ENCODE assay signal across 21 mouse cellular contexts in genomic region chr7:31072326-31072725, GRCm38 (mm10). TPM values are rescaled to one million over a fixed set of nuclear protein-coding genes. Genes with fewer than 3 reads are reported as not detected.
DNase-seq lines count a peak whose midpoint lies in the region; ATAC-seq lines count a peak whose summit lies in the region.
"Had no signal": no experiment of that assay in that cellular context is flagged by ENCODE, and none has a peak within 500 bp of the region (broad histone marks: within the 10 kb centered on the region; RNA-seq: fewer than 3 reads in every experiment).

No protein-coding gene starts in this region.

- H3K36me3 ChIP-seq in kidney, embryonic 16.5 days (ENCODE audit: insufficient read depth, low read length): no peaks in the 10 kb centered on the region
- no peaks in the 10 kb centered on the region for H3K36me3 ChIP-seq in embryonic facial prominence, embryonic 15.5 days
- no peaks in the 10 kb centered on the region for H3K36me3 ChIP-seq in stomach, embryonic 15.5 days
- H3K36me3 ChIP-seq: embryonic facial prominence, embryonic 13.5 days; limb, embryonic 12.5 days; liver, embryonic 15.5 days; midbrain, embryonic 15.5 days had no signal

- peaks cover 23% of the 10 kb centered on the region for H3K4me1 ChIP-seq in kidney, embryonic 16.5 days (ENCODE audit: insufficient read depth, low read length)
- peaks cover 26% of the 10 kb centered on the region for H3K4me1 ChIP-seq in embryonic facial prominence, embryonic 15.5 days
- H3K4me1 ChIP-seq in stomach, embryonic 15.5 days: peaks cover 31% of the 10 kb centered on the region
- H3K4me1 ChIP-seq: liver, embryonic 15.5 days; midbrain, embryonic 15.5 days had no signal

- H3K4me3 ChIP-seq in kidney, embryonic 16.5 days (ENCODE audit: low read length): no peak overlapping the region
- H3K4me3 ChIP-seq in embryonic facial prominence, embryonic 15.5 days (replicated peaks): no peak overlapping the region
- no peak overlapping the region; the same call in 1 of the 2 replicates for H3K4me3 ChIP-seq in stomach, embryonic 15.5 days (replicated peaks)
- H3K4me3 ChIP-seq: embryonic facial prominence, embryonic 13.5 days; left cerebral cortex, adult 2 months; limb, embryonic 12.5 days; liver, embryonic 15.5 days; midbrain, embryonic 15.5 days had no signal

- H3K9me3 ChIP-seq in kidney, embryonic 16.5 days (ENCODE audit: low read length): no peaks in the 10 kb centered on the region
- no peaks in the 10 kb centered on the region for H3K9me3 ChIP-seq in embryonic facial prominence, embryonic 15.5 days (replicated peaks)
- no peaks in the 10 kb centered on the region for H3K9me3 ChIP-seq in stomach, embryonic 15.5 days
- H3K9me3 ChIP-seq: embryonic facial prominence, embryonic 13.5 days; limb, embryonic 12.5 days; liver, embryonic 15.5 days; midbrain, embryonic 15.5 days had no signal

- no peak overlapping the region for H3K4me2 ChIP-seq in kidney, embryonic 16.5 days (replicated peaks; ENCODE audit: low read depth, low read length)
- no peak overlapping the region for H3K4me2 ChIP-seq in embryonic facial prominence, embryonic 15.5 days (replicated peaks)
- H3K4me2 ChIP-seq in stomach, embryonic 15.5 days: peak overlapping the region; percentile 31
- H3K4me2 ChIP-seq: embryonic facial prominence, embryonic 13.5 days; hindbrain, embryonic 14.5 days; limb, embryonic 12.5 days; liver, embryonic 15.5 days; midbrain, embryonic 15.5 days had no signal

- no peak for ATAC-seq in kidney, embryonic 16.5 days (ENCODE audit: low FRiP score, low TSS enrichment)
- no peak for ATAC-seq in embryonic facial prominence, embryonic 15.5 days (ENCODE audit: insufficient number of reproducible peaks, low FRiP score, low TSS enrichment, low read depth)
- ATAC-seq in stomach, embryonic 15.5 days (ENCODE audit: insufficient read depth, low FRiP score, low read depth): no peak
- ATAC-seq: midbrain, embryonic 15.5 days had no signal

- peak; percentile 46 for DNase-seq in cerebellum, adult 9-11 months
- DNase-seq in cerebellum, adult 8-10 months: no peak
- no peak for DNase-seq in kidney, adult 8-10 months
- DNase-seq in thymus, postnatal 36 days: no peak
- no peak for DNase-seq in heart, postnatal 4 days
- DNase-seq: adrenal gland, postnatal 14 days; heart, adult 11 months; kidney, adult 9 months; lung, postnatal 10 days; thymus, postnatal 25 days had no signal

- H3K27ac ChIP-seq in kidney, embryonic 16.5 days (ENCODE audit: low read length): no peak overlapping the region
- H3K27ac ChIP-seq in embryonic facial prominence, embryonic 15.5 days (replicated peaks): peak overlapping the region; percentile 29; the same call in 1 of the 2 replicates
- peak overlapping the region; percentile 81 for H3K27ac ChIP-seq in stomach, embryonic 15.5 days
- H3K27ac ChIP-seq: hindbrain, embryonic 14.5 days; left cerebral cortex, adult 2 months; limb, embryonic 12.5 days; liver, embryonic 15.5 days; midbrain, embryonic 15.5 days had no signal

- 0 out of 2 replicates have a peak overlapping the region, but pooled peaks have one; percentile 19 for H3K9ac ChIP-seq in kidney, embryonic 16.5 days (replicated peaks; ENCODE audit: low read length)
- no peak overlapping the region for H3K9ac ChIP-seq in embryonic facial prominence, embryonic 15.5 days
- no peak overlapping the region for H3K9ac ChIP-seq in stomach, embryonic 15.5 days
- H3K9ac ChIP-seq: embryonic facial prominence, embryonic 13.5 days; hindbrain, embryonic 14.5 days; limb, embryonic 12.5 days; liver, embryonic 15.5 days; midbrain, embryonic 15.5 days had no signal

- 16% methylated on average over 9 of the region's 9 CpGs for whole genome bisulfite sequencing in kidney, embryonic 16.5 days
- 37% methylated on average over 9 of the region's 9 CpGs for WGBS in embryonic facial prominence, embryonic 15.5 days
- 26% methylated on average over 9 of the region's 9 CpGs for WGBS in stomach, embryonic 15.5 days

- no peaks in the 10 kb centered on the region for H3K27me3 ChIP-seq in kidney, embryonic 16.5 days (ENCODE audit: insufficient read depth, low read length)
- no peaks in the 10 kb centered on the region for H3K27me3 ChIP-seq in embryonic facial prominence, embryonic 15.5 days
- H3K27me3 ChIP-seq in stomach, embryonic 15.5 days (replicated peaks): no peaks in the 10 kb centered on the region
- H3K27me3 ChIP-seq: embryonic facial prominence, embryonic 13.5 days; limb, embryonic 12.5 days; liver, embryonic 15.5 days; midbrain, embryonic 15.5 days had no signal

RNA-seq across cellular contexts. Expression of gene Fxyd3, which starts 4.2 kb away (rescaled TPM):
- polyA plus RNA-seq in kidney, embryonic 16.5 days (2015; fragmentation: Nextera tagmentation; extraction: Ambion mirVana): 15.0 and 19.0 TPM in 2 replicates
- 108 and 127 TPM in 2 replicates for polyA plus RNA-seq in embryonic facial prominence, embryonic 15.5 days (2015; fragmentation: Nextera tagmentation; extraction: Ambion mirVana)
- polyA plus RNA-seq in stomach, embryonic 15.5 days (2015; fragmentation: Nextera tagmentation; extraction: Ambion mirVana): 364 and 383 TPM in 2 replicates
- total RNA-seq in heart, postnatal 4 days (2021): 1 to 10 TPM; 2.0 to 3.5 TPM
- total RNA-seq: left cerebral cortex, adult 2 months; megakaryocyte, adult 5-6 weeks had no signal
- polyA plus RNA-seq: midbrain, embryonic 15.5 days had no signal

RNA-seq across cellular contexts. Expression of gene Lgi4, which starts 13.2 kb away (rescaled TPM):
- polyA plus RNA-seq in kidney, embryonic 16.5 days (2015; fragmentation: Nextera tagmentation; extraction: Ambion mirVana): 0.32 and 0.33 TPM in 2 replicates
- polyA plus RNA-seq in embryonic facial prominence, embryonic 15.5 days (2015; fragmentation: Nextera tagmentation; extraction: Ambion mirVana): 1.7 and 2.1 TPM in 2 replicates
- 1.6 and 1.9 TPM in 2 replicates for polyA plus RNA-seq in stomach, embryonic 15.5 days (2015; fragmentation: Nextera tagmentation; extraction: Ambion mirVana)
- total RNA-seq in heart, postnatal 4 days (2021): 1 to 10 TPM in 1 of 2 experiments, under 1 TPM in 1; 0.95 to 1.4 TPM
- polyA plus RNA-seq: heart, embryonic 14.5 days; liver, embryonic 15.5 days had no signal

RNA-seq across cellular contexts. Expression of gene Fxyd1, which starts 15.3 kb away (rescaled TPM):
- polyA plus RNA-seq in kidney, embryonic 16.5 days (2015; fragmentation: Nextera tagmentation; extraction: Ambion mirVana): 45.7 and 48.3 TPM in 2 replicates
- polyA plus RNA-seq in embryonic facial prominence, embryonic 15.5 days (2015; fragmentation: Nextera tagmentation; extraction: Ambion mirVana): 115 and 119 TPM in 2 replicates
- polyA plus RNA-seq in stomach, embryonic 15.5 days (2015; fragmentation: Nextera tagmentation; extraction: Ambion mirVana): 89.3 and 110 TPM in 2 replicates
- 100 to 1,000 TPM; 646 to 728 TPM for total RNA-seq in heart, postnatal 4 days (2021)
- total RNA-seq: megakaryocyte, adult 5-6 weeks had no signal

RNA-seq across cellular contexts. Expression of gene Fxyd7, which starts 21.1 kb away (rescaled TPM):
- 11.1 and 11.4 TPM in 2 replicates for polyA plus RNA-seq in kidney, embryonic 16.5 days (2015; fragmentation: Nextera tagmentation; extraction: Ambion mirVana)
- polyA plus RNA-seq in embryonic facial prominence, embryonic 15.5 days (2015; fragmentation: Nextera tagmentation; extraction: Ambion mirVana): 10.6 and 12.3 TPM in 2 replicates
- polyA plus RNA-seq in stomach, embryonic 15.5 days (2015; fragmentation: Nextera tagmentation; extraction: Ambion mirVana): 21.6 and 25.0 TPM in 2 replicates
- 1 to 10 TPM in 1 of 2 experiments, under 1 TPM in 1; 0.98 to 2.4 TPM for total RNA-seq in heart, postnatal 4 days (2021)

RNA-seq across cellular contexts. Expression of gene Fxyd5, which starts 30.0 kb away (rescaled TPM):
- 32.6 and 34.0 TPM in 2 replicates for polyA plus RNA-seq in kidney, embryonic 16.5 days (2015; fragmentation: Nextera tagmentation; extraction: Ambion mirVana)
- polyA plus RNA-seq in embryonic facial prominence, embryonic 15.5 days (2015; fragmentation: Nextera tagmentation; extraction: Ambion mirVana): 43.8 and 46.2 TPM in 2 replicates
- 27.1 and 29.0 TPM in 2 replicates for polyA plus RNA-seq in stomach, embryonic 15.5 days (2015; fragmentation: Nextera tagmentation; extraction: Ambion mirVana)
- total RNA-seq in heart, postnatal 4 days (2021): 10 to 100 TPM; 28.9 to 31.7 TPM
